Mouse (Mus musculus): ENCODE data around the gene Rpl10.
A peak's percentile ranks its signal among the peaks of the same experiment; 100 is the strongest.

Gene Rpl10

GRCm38 (mm10) chrX:74270062-74270901, at the start of gene Rpl10:
Gene Rpl10 (plus strand): TSS chrX:74270812.
- DNase-seq (ENCODE audit: low spot score): peak; percentile 92

- DNase-seq (ENCODE audit: low spot score): no peak
Observed at GRCm38 (mm10) chrX:74230038-74230437, 40.6 kb upstream of the Rpl10 start.

- DNase-seq (ENCODE audit: low spot score): no peak
Observed at GRCm38 (mm10) chrX:74233196-74233595, 37.4 kb upstream of the Rpl10 start.

- no peak for DNase-seq (ENCODE audit: low spot score)
Observed at GRCm38 (mm10) chrX:74240332-74240731, 30.3 kb upstream of the Rpl10 start.

- no peak for DNase-seq (ENCODE audit: low spot score)
Observed at GRCm38 (mm10) chrX:74243396-74243795, 27.2 kb upstream of the Rpl10 start.

GRCm38 (mm10) chrX:74243807-74244206, 26.8 kb upstream of the Rpl10 start:
- DNase-seq (ENCODE audit: low spot score): no peak

GRCm38 (mm10) chrX:74244614-74245083, 26.0 kb upstream of the Rpl10 start:
- DNase-seq (ENCODE audit: low spot score): peak; percentile 66

GRCm38 (mm10) chrX:74245107-74245506, 25.5 kb upstream of the Rpl10 start:
- no peak for DNase-seq (ENCODE audit: low spot score)

GRCm38 (mm10) chrX:74245687-74246086, 24.9 kb upstream of the Rpl10 start:
- DNase-seq (ENCODE audit: low spot score): peak; percentile 43

GRCm38 (mm10) chrX:74246213-74246681, 24.4 kb upstream of the Rpl10 start:
- peak; percentile 88 for DNase-seq (ENCODE audit: low spot score)

GRCm38 (mm10) chrX:74246693-74247092, 23.9 kb upstream of the Rpl10 start:
- no peak for DNase-seq (ENCODE audit: low spot score)

GRCm38 (mm10) chrX:74248651-74249050, 22.0 kb upstream of the Rpl10 start:
- DNase-seq (ENCODE audit: low spot score): peak; percentile 46

- peak; percentile 27 for DNase-seq (ENCODE audit: low spot score)
Observed at GRCm38 (mm10) chrX:74249615-74250014, 21.0 kb upstream of the Rpl10 start, which contains the start of gene Flna. Gene Flna (minus strand): TSS chrX:74249820.

- DNase-seq (ENCODE audit: low spot score): peak; percentile 91
Observed at GRCm38 (mm10) chrX:74254153-74254887, 16.3 kb upstream of the Rpl10 start, which contains the start of gene Emd. Gene Emd (plus strand): TSS chrX:74254687.

- DNase-seq (ENCODE audit: low spot score): no peak
Observed at GRCm38 (mm10) chrX:74254888-74255565, 15.6 kb upstream of the Rpl10 start.

- no peak for DNase-seq (ENCODE audit: low spot score)
Observed at GRCm38 (mm10) chrX:74257746-74258145, 12.9 kb upstream of the Rpl10 start.

- DNase-seq (ENCODE audit: low spot score): no peak
Observed at GRCm38 (mm10) chrX:74269736-74270061, 913 bp upstream of the Rpl10 start.

GRCm38 (mm10) chrX:74270902-74271551, 415 bp downstream of the Rpl10 start:
- peak; percentile 25 for DNase-seq (ENCODE audit: low spot score)

- DNase-seq (ENCODE audit: low spot score): peak; percentile 9
Observed at GRCm38 (mm10) chrX:74273422-74274322, 3.1 kb downstream of the Rpl10 start.

GRCm38 (mm10) chrX:74277916-74278315, 7.3 kb downstream of the Rpl10 start:
- DNase-seq (ENCODE audit: low spot score): no peak

All from yolk sac, embryonic 10.5 days (tissue).